Mouse (Mus musculus) thymus, postnatal 4 days (tissue): Measurements from ENCODE around the gene Tbc1d17.

Source experiments
- DNase-seq: peaks from one replicate; pipeline ENCODE4 v3.0.0; 2021

Gene Tbc1d17

DNA sequence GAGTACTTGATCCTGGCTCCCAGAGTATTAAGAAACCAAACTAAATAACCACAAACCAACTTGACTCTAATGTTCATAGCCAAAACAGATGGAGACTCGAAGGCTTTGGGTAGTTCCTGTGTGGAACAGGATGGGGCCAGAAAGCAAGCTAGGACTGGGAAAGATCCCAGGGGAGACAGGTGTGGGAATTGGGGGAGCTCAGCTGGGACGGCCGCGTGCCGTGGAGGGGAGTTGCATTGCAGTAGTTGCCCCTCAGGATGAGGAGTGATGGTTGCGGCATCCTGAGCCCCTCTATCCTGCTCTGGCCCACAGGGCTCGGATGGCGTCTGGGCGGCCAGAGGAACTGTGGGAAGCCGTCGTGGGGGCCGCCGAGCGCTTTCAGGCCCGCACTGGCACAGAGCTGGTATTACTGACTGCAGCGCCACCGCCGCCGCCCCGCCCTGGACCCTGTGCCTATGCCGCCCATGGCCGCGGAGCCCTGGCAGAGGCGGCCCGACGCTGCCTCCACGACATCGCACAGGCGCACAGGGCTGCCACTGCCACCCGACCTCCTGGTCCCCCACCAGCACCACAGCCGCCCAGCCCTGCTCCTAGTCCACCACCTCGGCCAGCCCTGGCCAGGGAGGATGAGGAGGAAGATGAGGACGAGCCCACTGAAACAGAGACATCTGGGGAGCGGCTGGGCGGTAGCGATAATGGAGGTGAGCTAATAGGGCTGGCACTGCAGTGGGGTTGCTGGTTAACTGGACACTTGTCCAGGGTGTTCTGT, 3.6 kb upstream of the Tbc1d17 start:
- DNase-seq = no peak

DNA sequence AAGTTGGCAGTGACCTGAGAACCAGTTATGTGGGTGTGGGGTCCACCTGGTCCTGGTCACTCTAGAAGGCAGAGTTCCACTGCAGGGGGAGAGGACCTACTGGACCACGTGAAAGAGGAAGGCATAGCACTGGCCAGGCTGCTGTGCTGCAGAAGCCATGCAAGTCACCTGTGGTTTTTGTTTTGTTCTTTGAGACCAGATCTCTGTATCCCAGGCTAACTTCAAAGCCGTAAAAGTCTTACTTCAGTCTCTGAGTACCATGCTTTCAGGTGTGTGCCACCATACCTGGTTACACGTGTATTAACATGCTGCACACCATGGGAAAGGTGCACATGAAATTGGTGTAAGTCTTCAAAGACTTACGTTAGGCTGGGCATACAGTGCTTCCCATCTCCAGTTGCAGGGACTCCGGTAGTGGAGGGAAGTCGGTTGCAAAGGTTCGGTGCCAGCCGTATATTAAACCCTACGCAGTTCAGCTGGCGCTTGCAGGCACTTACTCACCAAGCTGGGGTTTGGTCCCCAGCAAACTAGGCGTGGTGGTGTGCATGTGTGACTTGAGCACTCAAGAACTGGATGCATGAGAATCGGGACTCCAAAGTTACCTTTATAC, 2.9 kb upstream of the Tbc1d17 start:
- DNase-seq = no peak

DNA sequence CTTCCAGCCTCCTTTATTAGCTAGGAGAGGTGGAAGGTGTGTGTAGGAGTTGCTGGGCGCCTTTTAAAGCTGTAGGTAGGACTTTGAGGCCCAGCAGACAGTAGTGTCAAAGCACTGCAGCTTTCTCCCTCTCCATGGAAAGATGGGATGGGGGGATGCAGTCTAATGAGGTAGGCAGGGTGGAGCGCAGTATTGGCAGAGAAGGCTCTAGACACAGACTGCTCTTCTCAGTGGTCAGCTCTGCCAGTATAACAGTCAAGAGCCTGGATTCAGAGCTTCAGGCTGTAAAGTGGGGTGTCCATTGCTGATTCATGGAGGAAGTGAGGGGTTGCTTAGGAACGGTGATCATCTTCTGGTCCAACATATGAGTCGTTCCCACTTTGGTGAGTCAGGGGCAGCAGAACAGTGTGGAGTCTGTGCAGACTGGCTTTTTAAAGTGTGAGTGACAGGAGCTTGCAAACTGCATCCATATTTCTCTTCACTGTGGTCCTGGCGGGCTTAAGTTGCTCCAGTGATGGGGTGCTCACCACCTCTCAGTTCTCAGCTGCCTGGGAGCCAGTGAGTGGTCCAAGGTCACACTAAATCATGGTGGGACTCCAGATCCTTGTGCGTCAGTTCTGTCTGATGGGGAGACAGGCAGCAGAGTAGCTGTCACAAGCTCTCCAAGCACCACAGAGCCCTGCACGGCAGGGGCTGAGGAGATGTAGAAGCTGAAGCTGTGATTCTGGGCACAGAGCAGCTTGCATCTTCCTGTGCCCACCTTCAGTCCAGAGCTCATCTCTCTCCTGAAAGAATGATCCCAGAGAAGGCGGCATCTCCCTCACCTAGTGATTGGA, 2.1 kb upstream of the Tbc1d17 start:
- no peak for DNase-seq

DNA sequence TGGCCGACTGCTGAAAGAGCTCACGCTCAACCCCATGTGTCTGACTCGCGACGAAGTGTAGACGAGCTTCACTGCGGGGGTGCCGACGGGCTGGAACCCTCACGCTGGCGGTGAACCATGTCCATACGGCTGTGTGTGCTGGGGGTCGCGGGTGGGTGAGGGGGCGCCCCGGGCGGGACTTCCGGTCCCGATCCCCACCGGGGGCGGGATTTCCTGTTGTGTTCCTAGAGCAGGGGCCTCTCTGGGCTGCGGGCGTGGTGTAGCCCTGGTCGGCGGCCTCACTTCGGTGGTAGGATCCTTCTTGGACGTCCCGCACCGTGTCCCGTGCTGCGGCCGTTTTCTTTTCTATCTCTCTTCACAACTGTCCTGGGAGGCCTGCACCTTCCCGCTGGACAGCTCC, 1.3 kb upstream of the Tbc1d17 start:
- DNase-seq = peak; percentile 87

DNA sequence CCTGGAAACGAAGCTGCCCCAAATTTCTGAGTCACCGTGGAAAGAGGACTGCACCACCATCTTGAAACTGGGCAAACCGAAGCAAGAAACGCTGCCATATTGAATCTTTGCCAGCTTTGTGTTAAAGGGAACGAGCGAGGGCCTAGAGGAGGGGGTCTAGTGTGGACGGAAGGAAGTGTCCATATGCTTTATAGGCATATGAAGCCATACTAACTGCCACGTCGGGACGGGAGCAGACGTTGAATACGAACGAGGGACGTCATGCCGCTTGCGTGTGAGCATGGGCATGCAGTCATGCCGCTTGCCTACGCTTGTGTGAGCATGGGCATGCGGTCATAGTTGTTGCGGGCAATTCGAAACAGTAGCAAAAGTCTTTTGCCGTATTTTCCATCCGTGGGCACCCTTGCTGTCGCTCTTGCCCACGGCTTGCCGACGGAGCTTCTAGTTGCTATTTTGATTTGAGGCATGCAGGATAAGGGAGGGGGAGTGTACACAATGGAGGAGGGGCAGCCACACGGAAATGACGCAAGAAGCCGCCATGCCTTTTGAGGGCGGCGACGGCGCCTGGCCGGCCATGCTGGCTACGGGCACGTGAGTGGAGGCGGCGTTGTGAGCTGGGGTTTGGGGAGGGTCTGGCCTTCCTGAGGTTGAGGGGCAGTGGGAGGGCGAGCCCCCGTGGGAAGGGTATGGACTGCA, 685 bp upstream of the Tbc1d17 start:
- peak; percentile 90 for DNase-seq

DNA sequence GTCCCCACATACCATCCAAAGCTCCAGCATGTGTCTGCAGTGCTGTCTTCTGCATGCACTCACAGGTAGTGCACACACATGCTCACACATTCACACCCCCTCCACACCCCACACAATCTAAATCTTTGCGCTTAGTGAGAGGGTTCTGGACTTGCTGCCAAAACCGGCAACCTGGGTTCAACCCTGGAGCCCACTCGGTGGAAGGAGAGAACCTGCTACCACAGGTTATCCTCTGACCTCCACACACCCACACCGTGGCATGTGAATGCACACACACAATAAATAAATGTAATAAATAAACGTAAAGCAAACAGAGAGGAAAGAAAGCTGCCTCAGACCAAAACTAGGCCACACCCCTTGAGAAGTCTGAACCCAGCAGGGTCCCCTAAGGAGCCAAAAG, 1.1 kb downstream of the Tbc1d17 start:
- DNase-seq = no peak

DNA sequence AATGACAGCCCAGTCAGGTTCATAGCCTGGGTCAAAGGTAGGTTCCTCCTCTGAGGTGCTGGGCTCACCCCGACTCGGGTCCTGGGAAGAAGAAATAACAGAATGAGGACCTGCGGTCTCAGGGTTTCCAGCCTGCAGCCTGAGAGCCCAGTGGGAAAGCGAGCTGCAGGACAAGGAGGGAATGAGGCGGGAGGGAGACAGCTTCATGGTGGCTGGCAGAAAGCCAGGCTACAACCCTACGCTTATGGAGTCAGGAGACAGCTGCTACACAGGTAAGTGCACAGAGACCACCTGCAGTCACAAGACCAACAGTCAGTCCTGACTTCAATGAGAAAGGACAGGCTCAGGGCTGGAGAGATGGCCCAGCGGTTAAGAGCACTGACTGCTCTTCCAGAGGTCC, 2.1 kb downstream of the Tbc1d17 start:
- DNase-seq = no peak

DNA sequence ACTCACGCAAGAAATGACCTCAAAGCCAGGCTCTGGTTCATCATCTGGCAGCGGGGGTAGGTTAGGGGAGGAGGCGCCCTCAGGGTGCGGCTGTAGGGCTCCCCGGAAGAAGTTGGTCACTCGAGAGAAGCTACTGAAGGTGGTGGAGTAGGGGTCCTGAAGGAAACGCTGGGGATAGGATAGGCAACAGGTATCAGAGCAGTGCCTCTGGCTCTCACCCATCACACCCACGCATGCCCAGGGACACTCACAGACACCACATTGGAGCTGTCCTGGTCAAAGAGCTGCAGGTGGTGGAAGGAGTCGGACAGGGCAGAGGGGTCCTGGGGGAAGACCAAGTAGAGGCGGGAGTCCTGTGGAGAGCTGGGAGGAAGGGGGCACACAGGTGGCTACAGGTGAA, 3.9 kb downstream of the Tbc1d17 start:
- DNase-seq = no peak

DNA sequence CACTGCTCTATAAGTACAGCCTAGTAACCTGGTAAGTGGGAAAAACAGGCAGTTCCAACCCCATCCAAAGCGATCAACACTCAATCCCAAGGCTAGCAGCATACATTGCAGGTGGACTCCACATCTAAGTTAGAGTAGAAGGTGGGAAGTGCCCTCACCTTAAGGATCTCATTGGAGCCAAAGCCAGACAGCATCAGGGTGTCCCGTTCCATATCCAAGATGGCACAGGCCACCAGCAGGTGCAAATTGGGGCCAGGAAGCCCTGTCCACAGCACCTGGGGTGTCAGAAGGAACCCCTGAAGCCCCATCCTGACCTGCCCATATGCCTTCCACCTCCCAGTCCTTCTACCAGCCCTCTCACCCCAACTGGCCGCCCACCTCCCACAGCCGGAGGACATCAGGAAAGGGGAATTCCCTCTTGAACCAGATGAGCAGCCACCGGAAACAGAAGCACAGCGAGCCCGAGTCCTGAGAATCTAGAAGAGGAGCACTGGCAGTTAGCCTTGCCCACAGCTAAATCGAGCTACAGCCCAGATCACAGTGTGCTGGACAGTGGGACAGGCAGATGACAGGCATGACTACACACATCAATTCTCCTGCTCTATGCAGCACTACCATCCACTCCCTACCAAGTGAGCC, 6.9 kb downstream of the Tbc1d17 start:
- no peak for DNase-seq

DNA sequence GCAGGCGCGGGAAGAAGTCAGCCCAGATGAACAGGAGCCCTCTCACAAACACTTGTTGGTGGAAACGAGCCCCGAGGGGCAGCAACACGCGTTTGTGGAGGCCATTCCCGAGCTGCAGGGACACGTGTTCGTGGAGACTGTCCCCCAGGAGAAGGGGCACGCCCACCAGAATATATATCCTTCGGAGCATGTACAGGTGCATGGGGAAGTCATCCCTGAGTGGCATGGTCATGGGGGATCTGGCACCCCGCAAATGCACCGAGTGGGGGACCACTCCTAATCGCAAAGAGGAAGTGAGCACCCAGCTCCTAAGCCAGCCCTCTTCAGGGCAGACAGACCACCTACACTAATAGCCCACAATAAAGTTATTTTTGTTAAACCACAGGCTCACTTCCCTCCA, 8.5 kb downstream of the Tbc1d17 start:
- no peak for DNase-seq

DNA sequence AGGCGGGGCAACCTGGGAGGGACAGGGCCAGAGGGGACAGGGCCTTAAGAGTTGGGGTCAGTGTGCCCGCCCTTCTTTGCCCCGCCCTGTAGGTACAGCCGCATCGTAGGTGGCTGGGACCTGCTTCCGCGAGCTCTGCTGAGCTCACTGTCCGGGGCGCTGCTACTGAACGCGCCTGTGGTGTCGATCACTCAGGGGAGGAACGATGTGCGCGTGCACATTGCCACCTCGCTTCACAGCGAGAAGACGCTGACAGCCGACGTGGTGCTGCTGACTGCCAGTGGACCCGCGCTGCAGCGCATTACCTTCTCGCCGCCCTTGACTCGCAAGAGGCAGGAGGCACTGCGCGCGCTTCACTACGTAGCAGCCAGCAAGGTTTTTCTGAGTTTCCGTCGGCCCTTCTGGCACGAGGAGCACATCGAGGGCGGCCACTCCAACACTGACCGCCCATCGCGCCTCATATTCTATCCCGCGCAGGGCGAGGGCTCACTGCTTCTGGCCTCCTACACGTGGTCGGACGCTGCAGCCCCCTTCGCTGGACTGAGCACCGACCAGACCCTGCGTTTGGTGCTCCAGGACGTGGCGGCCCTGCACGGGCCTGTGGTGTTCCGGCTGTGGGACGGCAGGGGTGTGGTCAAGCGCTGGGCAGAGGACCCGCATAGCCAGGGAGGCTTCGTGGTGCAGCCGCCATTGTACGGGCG, 9.2 kb downstream of the Tbc1d17 start:
- DNase-seq = peak; percentile 72

DNA sequence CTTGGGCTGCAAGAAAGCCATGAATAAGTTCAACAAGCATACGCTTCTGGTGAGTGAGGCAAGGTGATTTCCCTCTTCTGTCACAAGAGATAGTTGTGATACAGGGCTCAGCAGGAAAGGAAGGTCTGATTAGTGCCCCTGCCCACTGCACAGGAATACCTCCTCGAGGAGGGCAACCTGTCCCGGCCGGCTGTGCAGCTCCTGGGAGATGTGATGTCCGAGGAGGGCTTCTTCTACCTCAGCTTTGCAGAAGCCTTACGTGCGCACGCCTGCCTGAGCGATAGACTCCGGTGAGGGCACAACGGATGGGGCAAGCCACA, 9.7 kb downstream of the Tbc1d17 start:
- DNase-seq = no peak

DNA sequence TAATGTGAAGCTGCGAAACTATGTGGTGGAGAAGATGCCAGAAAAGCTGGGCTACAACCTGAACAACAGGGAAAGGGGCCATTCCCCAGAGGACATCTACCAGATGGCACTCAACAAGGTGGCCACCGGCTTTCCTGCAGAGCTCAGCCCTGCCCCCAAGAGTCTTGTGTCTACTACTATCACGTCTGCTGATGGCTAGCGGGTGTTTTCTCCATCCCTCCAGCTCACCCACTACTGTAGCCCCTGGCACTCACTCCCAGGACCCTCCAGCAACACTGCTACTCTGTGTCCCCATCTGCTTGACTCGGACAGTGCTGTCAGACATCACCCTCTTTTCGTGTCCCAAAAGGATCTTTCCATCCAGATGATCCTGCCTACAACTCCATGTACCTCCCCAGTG, 10.8 kb downstream of the Tbc1d17 start:
- DNase-seq = no peak

DNA sequence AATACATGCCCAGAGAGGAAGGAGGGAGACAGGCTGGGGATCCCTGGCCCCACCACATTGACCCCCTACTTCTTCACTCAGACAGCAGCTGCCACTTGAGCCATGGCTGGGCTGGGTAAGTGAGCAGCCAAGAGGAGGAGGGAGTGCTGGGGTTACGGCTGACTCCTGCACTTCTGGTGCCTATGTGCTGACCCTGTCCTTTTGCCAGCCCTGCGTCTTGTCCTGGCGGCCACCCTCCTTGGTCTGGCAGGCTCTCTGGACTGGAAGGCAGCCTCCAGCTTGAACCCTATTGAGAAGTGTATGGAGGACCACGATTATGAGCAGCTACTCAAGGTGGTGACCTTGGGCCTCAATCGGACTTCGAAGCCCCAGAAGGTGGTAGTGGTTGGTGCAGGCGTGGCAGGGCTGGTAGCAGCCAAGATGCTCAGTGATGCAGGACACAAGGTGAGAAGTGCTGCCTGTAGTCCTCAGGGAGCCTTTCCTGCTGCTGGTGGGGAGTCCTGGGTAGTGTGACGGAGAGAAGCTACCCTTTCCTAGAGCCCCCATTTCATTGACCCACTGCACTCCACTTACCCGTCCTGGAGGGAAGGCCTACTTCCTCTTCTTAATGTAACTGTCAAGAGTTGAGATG, 12.3 kb downstream of the Tbc1d17 start:
- DNase-seq = no peak

DNA sequence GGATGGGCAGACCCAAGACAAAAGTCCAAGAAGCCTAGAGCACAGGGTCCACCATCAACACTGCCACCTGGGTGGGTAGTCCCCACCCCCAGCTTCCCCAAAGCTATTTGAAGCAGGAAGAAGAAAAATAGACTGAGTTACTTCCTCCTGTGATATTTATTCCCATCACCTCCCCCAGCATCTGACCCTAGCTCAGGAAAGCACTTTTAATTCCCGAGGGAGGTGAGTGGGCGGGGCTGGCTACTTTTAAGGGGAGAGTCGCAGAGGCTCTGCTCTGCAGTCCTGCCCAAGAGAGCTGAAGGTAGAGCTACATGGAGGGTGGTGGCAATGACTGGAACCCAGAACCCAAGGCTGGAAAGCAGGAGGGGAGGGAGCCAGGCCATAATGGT, 12.9 kb downstream of the Tbc1d17 start:
- no peak for DNase-seq

DNA sequence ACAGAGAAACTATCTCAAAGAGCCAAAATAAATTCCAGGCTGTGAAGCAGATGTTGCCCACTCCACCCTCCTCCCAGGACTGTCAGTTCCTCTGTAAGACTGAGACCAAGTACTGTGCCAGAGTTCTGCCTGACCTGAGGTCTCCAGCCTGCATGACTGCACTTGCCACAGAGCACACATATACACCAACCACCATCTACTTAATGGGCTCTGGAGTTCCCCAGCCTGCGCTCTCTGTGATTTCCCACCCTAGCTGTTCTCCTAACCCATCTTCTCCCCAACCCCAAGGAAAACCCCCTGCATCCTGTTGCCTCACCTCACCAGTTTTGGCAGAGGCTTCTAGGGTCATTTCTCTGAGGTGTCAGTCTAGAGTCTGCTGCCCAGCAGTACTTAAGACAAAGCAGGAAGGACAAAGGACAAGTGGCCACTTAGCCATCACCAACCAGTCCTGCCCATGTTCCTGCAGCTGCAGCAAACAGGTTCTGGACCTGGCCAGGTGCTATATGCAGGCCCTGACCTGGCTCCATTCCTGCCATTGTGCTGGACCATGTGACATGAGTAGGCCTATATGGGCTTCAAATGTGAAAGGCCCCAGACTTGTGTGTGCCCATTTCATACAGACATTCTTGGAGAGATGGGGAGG, 13.4 kb downstream of the Tbc1d17 start:
- DNase-seq = no peak

DNA sequence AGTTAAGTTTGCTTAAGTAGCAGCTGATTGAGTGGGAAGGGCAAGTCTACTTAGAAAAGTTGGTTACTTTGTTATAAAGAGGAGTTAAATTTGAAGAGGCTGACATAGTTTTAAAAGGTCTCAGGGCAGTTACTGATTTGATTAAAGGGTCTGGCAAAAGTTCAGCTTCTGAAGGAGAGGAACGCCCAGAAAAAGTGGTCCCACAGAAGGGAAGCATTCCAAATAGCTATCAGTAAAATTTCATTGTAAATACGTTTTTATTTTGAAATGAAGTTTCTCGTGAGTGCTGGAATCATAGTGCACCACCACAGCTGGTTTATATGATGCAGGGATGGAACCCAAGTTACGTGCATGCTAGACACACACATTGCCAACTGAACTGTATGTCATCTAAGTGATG, 16.1 kb downstream of the Tbc1d17 start:
- no peak for DNase-seq

DNA sequence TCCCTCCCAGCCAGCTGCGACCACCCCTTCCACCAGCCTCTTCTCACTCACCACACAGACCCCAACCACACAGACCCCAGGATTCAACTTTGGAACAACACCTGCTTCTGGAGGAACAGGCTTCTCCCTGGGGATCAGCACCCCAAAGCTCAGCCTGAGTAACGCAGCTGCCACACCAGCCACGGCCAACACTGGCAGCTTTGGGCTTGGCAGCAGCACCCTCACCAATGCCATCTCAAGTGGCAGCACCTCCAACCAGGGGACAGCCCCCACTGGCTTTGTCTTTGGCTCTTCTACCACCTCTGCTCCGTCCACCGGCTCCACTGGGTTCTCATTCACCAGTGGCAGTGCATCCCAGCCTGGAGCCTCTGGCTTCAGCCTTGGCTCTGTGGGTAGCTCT, 20.2 kb downstream of the Tbc1d17 start:
- no peak for DNase-seq

DNA sequence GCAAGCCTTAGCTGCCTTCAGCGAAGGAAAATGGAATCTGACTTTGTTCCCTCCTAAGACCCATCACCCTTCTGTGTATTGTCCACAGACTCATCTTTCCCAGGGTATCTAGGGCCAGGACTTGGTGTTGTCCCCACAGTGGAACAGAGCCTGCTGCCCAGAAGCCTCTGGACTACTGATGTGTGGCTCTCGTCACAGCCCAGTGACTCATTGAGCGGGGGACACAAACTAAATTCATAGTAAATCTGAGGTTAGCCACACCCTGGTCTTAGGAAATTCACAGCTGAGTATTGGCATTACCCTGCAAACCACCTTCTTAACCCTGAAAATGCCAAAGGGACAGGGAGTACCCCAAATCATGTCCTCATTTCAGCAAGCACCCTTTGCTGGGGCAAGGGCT, 22.1 kb downstream of the Tbc1d17 start:
- DNase-seq = no peak

DNA sequence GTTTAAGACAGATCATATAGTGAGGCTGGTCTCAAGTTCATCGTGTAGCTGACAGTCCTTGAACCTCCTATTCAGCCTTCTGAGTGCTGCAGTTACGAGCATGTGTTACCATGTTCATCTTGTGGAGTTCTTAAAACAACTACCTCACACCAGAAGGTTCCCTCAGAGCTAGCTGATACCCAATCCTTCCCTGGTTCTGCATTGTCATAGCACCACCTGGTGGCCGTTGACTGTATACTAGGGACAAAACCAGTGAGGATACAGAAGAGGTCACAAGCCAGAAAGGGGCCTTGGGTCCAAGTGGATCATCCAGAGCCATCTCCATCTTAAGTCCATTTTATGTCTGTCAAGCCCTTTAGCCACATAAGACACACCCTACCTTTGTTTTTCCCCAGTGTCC, 24.0 kb downstream of the Tbc1d17 start:
- DNase-seq = peak; percentile 93

DNA sequence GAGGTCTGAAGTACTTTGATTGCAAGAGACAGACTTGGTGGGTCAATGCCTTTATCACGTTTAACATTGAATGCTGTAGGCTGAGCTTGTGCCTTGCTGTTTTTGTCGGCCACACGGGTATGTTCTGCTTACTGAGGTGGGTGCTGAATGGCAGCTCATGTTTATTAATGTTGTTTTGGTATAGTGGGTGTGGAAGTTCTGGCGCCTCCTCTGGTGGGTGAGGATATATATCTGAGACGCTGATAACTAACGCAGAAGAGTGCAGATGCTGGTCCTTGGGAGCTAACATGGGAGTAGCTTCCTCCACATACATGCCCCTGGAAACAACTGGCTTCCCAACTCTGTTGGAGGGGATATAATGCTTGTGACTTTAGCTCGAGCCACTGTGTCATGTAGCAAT, 25.5 kb downstream of the Tbc1d17 start:
- DNase-seq = peak; percentile 56
